10 mouse cellular contexts compared by ENCODE assay signal in genomic region chr7:34746165-34746564, GRCm38 (mm10).
DNase-seq lines count a peak whose midpoint lies in the region; ATAC-seq lines count a peak whose summit lies in the region.
"Had no signal": no experiment of that assay in that cellular context is flagged by ENCODE, and none has a peak within 500 bp of the region (broad histone marks: within the 10 kb centered on the region; RNA-seq: fewer than 3 reads in every experiment).

No protein-coding gene starts in this region.

- WGBS in hindbrain, embryonic 10.5 days: 56% methylated on average over 9 of the region's 9 CpGs
- WGBS in hindbrain, embryonic 14.5 days: 42% methylated on average over 9 of the region's 9 CpGs
- 37% methylated on average over 9 of the region's 9 CpGs for WGBS in embryonic facial prominence, embryonic 14.5 days
- 48% methylated on average over 9 of the region's 9 CpGs for WGBS in midbrain, embryonic 13.5 days

- no peaks in the 10 kb centered on the region for H3K27me3 ChIP-seq in hindbrain, embryonic 10.5 days (ENCODE audit: insufficient read depth, poor library complexity, severe bottlenecking)
- no peaks in the 10 kb centered on the region for H3K27me3 ChIP-seq in hindbrain, embryonic 14.5 days (ENCODE audit: control insufficient read depth, insufficient read depth, low read length)
- no peaks in the 10 kb centered on the region for H3K27me3 ChIP-seq in embryonic facial prominence, embryonic 14.5 days (replicated peaks; ENCODE audit: control insufficient read depth, insufficient read depth, low read length)
- no peaks in the 10 kb centered on the region for H3K27me3 ChIP-seq in midbrain, embryonic 13.5 days

- no peak overlapping the region for H3K9ac ChIP-seq in hindbrain, embryonic 14.5 days
- no peak overlapping the region for H3K9ac ChIP-seq in embryonic facial prominence, embryonic 14.5 days (ENCODE audit: low read depth, low read length)
- no peak overlapping the region for H3K9ac ChIP-seq in midbrain, embryonic 13.5 days (replicated peaks)
- H3K9ac ChIP-seq: embryonic facial prominence, embryonic 15.5 days had no signal

- no peak for ATAC-seq in hindbrain, embryonic 14.5 days (ENCODE audit: low FRiP score)
- ATAC-seq in embryonic facial prominence, embryonic 14.5 days (ENCODE audit: low read depth): no peak
- peak; percentile 4; the same call in 1 of the 2 replicates for ATAC-seq in midbrain, embryonic 13.5 days

- H3K27ac ChIP-seq in hindbrain, embryonic 10.5 days: peak overlapping the region; percentile 54
- H3K27ac ChIP-seq in hindbrain, embryonic 14.5 days: no peak overlapping the region
- H3K27ac ChIP-seq in embryonic facial prominence, embryonic 14.5 days (replicated peaks; ENCODE audit: low read depth, low read length): no peak overlapping the region
- peak overlapping the region; percentile 14 for H3K27ac ChIP-seq in midbrain, embryonic 13.5 days
- H3K27ac ChIP-seq: embryonic facial prominence, embryonic 15.5 days had no signal

- H3K4me3 ChIP-seq in hindbrain, embryonic 10.5 days: no peak overlapping the region
- H3K4me3 ChIP-seq in hindbrain, embryonic 14.5 days (replicated peaks; ENCODE audit: low read length): no peak overlapping the region
- no peak overlapping the region for H3K4me3 ChIP-seq in embryonic facial prominence, embryonic 14.5 days (ENCODE audit: low read depth, low read length)
- no peak overlapping the region for H3K4me3 ChIP-seq in midbrain, embryonic 13.5 days (replicated peaks)
- H3K4me3 ChIP-seq: embryonic facial prominence, embryonic 15.5 days had no signal

- H3K9me3 ChIP-seq in hindbrain, embryonic 10.5 days: no peaks in the 10 kb centered on the region
- H3K9me3 ChIP-seq in hindbrain, embryonic 14.5 days (ENCODE audit: control insufficient read depth, low read length): no peaks in the 10 kb centered on the region
- no peaks in the 10 kb centered on the region for H3K9me3 ChIP-seq in embryonic facial prominence, embryonic 14.5 days (ENCODE audit: control insufficient read depth, low read length)
- no peaks in the 10 kb centered on the region for H3K9me3 ChIP-seq in midbrain, embryonic 13.5 days
- H3K9me3 ChIP-seq: embryonic facial prominence, embryonic 15.5 days had no signal

- H3K4me2 ChIP-seq in hindbrain, embryonic 14.5 days (replicated peaks): no peak overlapping the region
- no peak overlapping the region for H3K4me2 ChIP-seq in embryonic facial prominence, embryonic 14.5 days (ENCODE audit: low read depth, low read length)
- no peak overlapping the region for H3K4me2 ChIP-seq in midbrain, embryonic 13.5 days (replicated peaks)
- H3K4me2 ChIP-seq: embryonic facial prominence, embryonic 15.5 days had no signal

- no peak for DNase-seq in hindbrain, embryonic 10.5 days (ENCODE audit: low spot score)
- DNase-seq in hindbrain, embryonic 14.5 days (ENCODE audit: low spot score): no peak
- peak; percentile 35 for DNase-seq in embryonic facial prominence, embryonic 14.5 days (ENCODE audit: low spot score)
- peak; percentile 64 for DNase-seq in kidney, adult 9 months
- no peak for DNase-seq in layer of hippocampus, adult 11-12 months (ENCODE audit: low spot score)
- DNase-seq in layer of hippocampus, postnatal 10 days (ENCODE audit: low spot score in 2 of 2): no peak
- DNase-seq in cerebellum, adult 18-20 months: no peak

- no peaks in the 10 kb centered on the region for H3K36me3 ChIP-seq in hindbrain, embryonic 10.5 days
- no peaks in the 10 kb centered on the region for H3K36me3 ChIP-seq in hindbrain, embryonic 14.5 days (replicated peaks; ENCODE audit: control insufficient read depth, insufficient read depth)
- no peaks in the 10 kb centered on the region for H3K36me3 ChIP-seq in embryonic facial prominence, embryonic 14.5 days (ENCODE audit: control insufficient read depth, insufficient read depth, low read length)
- no peaks in the 10 kb centered on the region for H3K36me3 ChIP-seq in midbrain, embryonic 13.5 days
- H3K36me3 ChIP-seq: embryonic facial prominence, embryonic 15.5 days; G1E had no signal

- peaks cover 48% of the 10 kb centered on the region for H3K4me1 ChIP-seq in hindbrain, embryonic 10.5 days (replicated peaks)
- peaks cover 10% of the 10 kb centered on the region for H3K4me1 ChIP-seq in hindbrain, embryonic 14.5 days (replicated peaks; ENCODE audit: control insufficient read depth, insufficient read depth, low read length)
- H3K4me1 ChIP-seq in embryonic facial prominence, embryonic 14.5 days (ENCODE audit: control insufficient read depth, insufficient read depth, low read length): no peaks in the 10 kb centered on the region
- peaks cover 17% of the 10 kb centered on the region for H3K4me1 ChIP-seq in midbrain, embryonic 13.5 days (replicated peaks)
- H3K4me1 ChIP-seq: embryonic facial prominence, embryonic 15.5 days had no signal

Comparison
In these comparisons a context has a peak if more than half of its experiments do, and no peak if none do; other contexts are left out.
1. H3K27ac ChIP-seq: peak in hindbrain, embryonic 10.5 days (single experiment) and midbrain, embryonic 13.5 days (single experiment); none in hindbrain, embryonic 14.5 days (single experiment) and embryonic facial prominence, embryonic 14.5 days (single experiment).
2. DNase-seq: peak in embryonic facial prominence, embryonic 14.5 days (single experiment) and kidney, adult 9 months (single experiment); none in hindbrain, embryonic 10.5 days (single experiment), hindbrain, embryonic 14.5 days (single experiment), layer of hippocampus, adult 11-12 months (single experiment), layer of hippocampus, postnatal 10 days (0 of 2) and cerebellum, adult 18-20 months (0 of 2).